Mouse (Mus musculus) retina, postnatal 7 days (tissue): ENCODE measurements at regions not wholly inside any gene's neighbourhood (a gene's known extent, or its start where the extent isn't known, plus 50 kb on each side); places are given as distances from the start of the nearest gene placed in this dataset.
A peak's percentile ranks its signal among the peaks of the same experiment; 100 is the strongest.

Experiments used
- DNase-seq: peaks from one replicate; pipeline ENCODE4 v3.0.0-alpha.2; 2012; ENCODE audit warnings: low read depth, low spot score

DNA sequence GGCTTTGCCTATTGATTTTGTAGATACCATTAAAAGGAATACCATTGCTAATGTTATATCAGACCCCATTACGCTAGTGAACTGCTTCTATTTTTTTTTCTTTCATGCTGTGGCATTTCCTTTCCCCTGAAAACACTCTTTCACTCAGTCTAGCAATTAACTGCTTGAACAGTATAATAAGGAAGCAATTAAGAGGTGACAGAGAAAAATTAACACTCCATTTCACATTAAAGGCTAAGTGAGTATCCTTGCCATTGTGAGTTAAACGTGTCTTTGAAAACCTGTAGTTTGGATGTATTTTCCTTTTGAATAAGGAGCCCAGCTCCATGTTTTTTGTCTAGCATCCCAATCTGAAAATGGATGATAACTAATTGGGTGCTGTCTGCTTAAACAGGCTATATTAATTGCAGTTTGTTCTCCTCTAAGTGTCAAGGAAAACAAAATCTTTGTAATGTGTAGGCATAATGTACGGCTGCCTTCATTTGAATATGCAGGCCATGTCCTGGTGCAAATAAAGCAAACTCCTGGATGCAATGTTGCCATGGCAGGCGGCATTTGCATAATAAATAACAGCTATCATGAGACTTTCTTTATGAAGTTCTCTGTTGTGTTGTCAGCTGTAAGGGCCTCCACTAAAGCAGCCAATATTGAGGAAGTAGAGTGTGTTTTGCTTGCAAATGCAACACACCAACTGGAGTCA, 423.3 kb downstream of the Zic3 start:
- no peak for DNase-seq

DNA sequence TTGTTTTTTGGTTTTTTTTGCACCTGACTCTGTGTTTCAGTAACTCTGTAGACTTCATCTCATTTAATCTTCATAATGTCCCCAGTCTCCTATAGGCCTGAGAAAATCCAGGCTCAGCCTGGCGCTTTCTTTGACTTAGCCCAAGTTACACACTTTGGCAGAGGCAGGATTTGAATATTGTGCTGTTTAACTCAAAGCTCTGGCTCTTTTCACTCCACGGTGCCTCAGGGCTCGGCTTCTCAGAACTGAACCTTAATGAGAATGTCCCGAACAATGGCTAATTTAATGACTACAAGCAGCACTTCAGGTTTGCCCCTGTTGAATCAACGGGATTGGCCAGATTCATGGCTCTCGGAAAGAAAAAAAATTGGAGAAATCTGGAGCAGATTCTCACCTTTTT, 425.1 kb downstream of the Zic3 start:
- no peak for DNase-seq

DNA sequence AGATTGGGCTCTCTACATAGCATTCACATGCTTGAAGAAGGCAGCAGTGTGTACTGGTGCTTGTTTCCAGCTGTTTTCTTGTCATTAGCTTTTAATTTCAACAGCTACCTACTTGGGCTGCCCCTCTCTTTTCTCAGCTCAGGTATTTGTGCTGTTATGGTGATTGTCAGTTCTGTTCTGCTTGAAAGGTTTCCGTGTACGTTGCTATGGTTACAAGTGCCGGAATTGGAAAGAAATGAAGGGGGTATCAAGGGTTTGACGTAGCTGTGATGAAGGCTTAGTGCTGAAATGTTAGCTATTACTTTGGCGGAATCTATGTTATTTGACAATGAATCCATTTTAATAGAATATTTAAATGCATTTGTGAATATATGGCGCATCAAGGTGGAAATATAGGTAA, 439.5 kb upstream of the 4930550L24Rik start:
- DNase-seq = no peak

DNA sequence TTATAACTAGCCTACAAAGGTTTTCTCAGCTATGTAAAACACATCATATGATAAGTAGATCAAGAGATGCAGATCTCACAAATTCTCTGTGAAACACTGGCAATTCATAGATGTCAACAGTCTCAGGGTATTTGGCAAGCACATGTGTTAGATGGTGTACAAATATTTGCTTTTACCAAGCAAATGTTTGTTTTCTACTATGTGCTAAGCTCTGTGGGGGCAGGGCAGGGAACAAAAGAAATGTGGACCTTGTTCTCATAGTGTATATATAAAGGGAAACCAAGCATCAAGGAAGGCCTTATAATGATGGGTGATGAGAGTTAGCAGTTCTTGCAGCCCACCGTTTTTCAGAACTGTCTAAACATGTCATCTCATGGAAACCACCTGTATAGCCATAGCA, 438.2 kb upstream of the 4930550L24Rik start:
- DNase-seq = no peak

DNA sequence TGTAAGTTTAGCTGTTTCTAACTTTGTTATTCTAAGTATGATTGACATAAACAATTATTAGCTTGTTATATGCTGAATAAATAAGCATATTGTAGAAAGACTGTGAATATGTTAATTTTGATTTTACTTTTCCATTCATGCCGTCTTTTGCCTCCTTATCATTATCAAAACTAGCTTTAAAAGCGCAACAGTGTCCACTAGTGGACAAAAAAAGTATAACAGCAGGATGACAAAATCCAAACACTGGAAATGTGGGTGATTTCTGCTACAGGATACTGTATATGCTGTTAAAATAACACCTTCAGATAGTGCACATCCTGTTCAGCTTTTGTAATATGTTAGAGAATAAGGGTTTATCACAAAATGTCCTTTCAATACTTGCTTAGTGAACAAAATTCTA, 418.3 kb upstream of the 4930550L24Rik start:
- peak; percentile 20 for DNase-seq

DNA sequence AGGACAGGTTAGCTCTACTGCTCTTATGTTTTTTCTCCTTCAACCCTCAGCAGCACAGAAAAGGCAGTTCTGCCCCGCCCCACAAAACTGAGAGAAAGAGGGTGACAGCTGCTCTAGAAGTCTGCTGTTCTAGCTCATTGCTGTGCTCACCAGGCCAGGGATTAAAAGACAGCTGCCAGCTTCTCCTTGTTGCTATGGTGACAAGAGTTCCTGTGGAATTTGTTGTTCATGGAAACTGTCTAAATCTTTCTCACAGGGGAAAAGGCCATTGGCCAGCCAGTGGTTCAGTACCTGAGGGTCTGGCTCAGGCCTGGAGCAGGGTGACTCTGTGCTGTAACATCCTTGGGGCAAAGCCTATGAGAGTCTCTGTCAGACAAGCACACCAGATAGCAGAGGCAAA, 405.6 kb upstream of the 4930550L24Rik start:
- DNase-seq = peak; percentile 8

DNA sequence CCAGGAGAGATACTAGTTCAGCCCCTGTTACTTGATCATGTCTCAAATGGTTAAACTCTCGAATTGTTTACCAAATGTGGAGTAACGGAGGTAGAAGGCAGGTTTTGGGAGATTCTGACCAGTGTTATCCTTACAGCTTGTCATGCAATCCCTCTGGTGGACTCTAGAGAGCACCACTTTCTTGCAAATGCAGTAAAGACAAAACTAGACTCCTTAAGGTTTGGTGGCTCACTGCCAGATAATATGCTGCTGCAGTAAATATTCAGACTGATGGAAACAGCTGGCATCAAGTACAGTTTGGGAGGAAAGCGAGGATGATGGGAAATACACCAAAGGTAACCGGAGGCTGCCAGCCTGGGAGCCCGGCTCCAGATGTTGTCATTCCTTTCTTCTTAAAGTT, 394.2 kb upstream of the 4930550L24Rik start:
- DNase-seq = no peak
